Mouse (Mus musculus) midbrain, embryonic 16.5 days (tissue): ENCODE results near the gene Npas2. TPM values are rescaled to one million over a fixed set of nuclear protein-coding genes. Genes with fewer than 3 reads are reported as not detected.

Experiments used
- ATAC-seq: fragments of 200-750 bp; cut with Nextera tagmentation; 2 replicates; pipeline ENCODE4 v1.8.0; 2017; ENCODE audit warnings: moderate TSS enrichment
- H3K27ac ChIP-seq: fragments of 300-500 bp; sonication (generic); 2 replicates; pipeline ENCODE4 v1.5.1; 2014; ENCODE audit warnings: mild to moderate bottlenecking, low read length, mixed read lengths
- H3K27me3 ChIP-seq: fragments of 300-500 bp; sonication (generic); 2 replicates; pipeline ENCODE4 v1.6.1; 2014; ENCODE audit warnings: low read depth, low read length, mixed read lengths; ENCODE audit not compliant: control insufficient read depth, insufficient read depth
- H3K36me3 ChIP-seq: fragments of 300-500 bp; sonication (generic); 2 replicates; pipeline ENCODE4 v1.6.1; 2014; ENCODE audit warnings: mild to moderate bottlenecking, low read length, moderate library complexity, mixed read lengths; ENCODE audit not compliant: control insufficient read depth, insufficient read depth
- H3K4me1 ChIP-seq: fragments of 300-500 bp; sonication (generic); 2 replicates; pipeline ENCODE4 v1.6.1; 2014; ENCODE audit warnings: mild to moderate bottlenecking, low read length, mixed read lengths; ENCODE audit not compliant: control insufficient read depth, insufficient read depth
- H3K4me2 ChIP-seq: fragments of 300-500 bp; sonication (generic); 2 replicates; pipeline ENCODE4 v1.6.1; 2014; ENCODE audit warnings: mild to moderate bottlenecking, low read length, mixed read lengths
- H3K4me3 ChIP-seq: fragments of 300-500 bp; sonication (generic); 2 replicates; pipeline ENCODE4 v1.5.1; 2014; ENCODE audit warnings: low read depth, mild to moderate bottlenecking, low read length, moderate library complexity, mixed read lengths
- H3K9ac ChIP-seq: fragments of 300-500 bp; sonication (generic); 2 replicates; pipeline ENCODE4 v1.6.1; 2014; ENCODE audit warnings: low read depth, low read length, mixed read lengths
- H3K9me3 ChIP-seq: fragments of 300-500 bp; sonication (generic); replicated peaks from 2 replicates; pipeline ENCODE4 v1.6.1; 2014; ENCODE audit warnings: mild to moderate bottlenecking, low read length, mixed read lengths; ENCODE audit not compliant: control insufficient read depth, poor library complexity, severe bottlenecking
- WGBS: fragments of 180-500 bp; shearing (Covaris S2); extraction: QIAGEN DNeasy Blood & Tissue Kit; methylation state at CpG from one replicate; pipeline ENCODE4 v1.1.7; 2014; 5-methylcytosine and 5-hydroxymethylcytosine counted together
- polyA plus RNA-seq: library from polyadenylated mRNA; unstranded; fragments of >200 nt; fragmentation: Nextera tagmentation; extraction: Ambion mirVana; gene quantifications from 2 replicates; pipeline ENCODE4 v1.2.1, GENCODE M21; 2015

Gene Npas2
- polyA plus RNA-seq, 1 experiment from 2014 or later: 0.54 TPM

GRCm38 (mm10) chr1:39284786-39285185, 91.3 kb downstream of the Npas2 start:
- no peak overlapping the region for H3K27ac ChIP-seq
- H3K4me1 ChIP-seq: no peaks in the 10 kb centered on the region
- no peaks in the 10 kb centered on the region for H3K9me3 ChIP-seq
- H3K4me2 ChIP-seq: no peak overlapping the region
- ATAC-seq: no peak
- H3K27me3 ChIP-seq: no peaks in the 10 kb centered on the region
- H3K4me3 ChIP-seq: no peak overlapping the region
- H3K36me3 ChIP-seq: no peaks in the 10 kb centered on the region
- WGBS: 87% methylated on average over 16 of the region's 16 CpGs
- H3K9ac ChIP-seq: no peak overlapping the region

- 95% methylated on average over 9 of the region's 9 CpGs for WGBS
- H3K4me2 ChIP-seq: no peak overlapping the region
- H3K9ac ChIP-seq: no peak overlapping the region
- no peaks in the 10 kb centered on the region for H3K27me3 ChIP-seq
- H3K4me3 ChIP-seq: no peak overlapping the region
- H3K27ac ChIP-seq: no peak overlapping the region
- ATAC-seq: no peak
- no peaks in the 10 kb centered on the region for H3K36me3 ChIP-seq
- no peaks in the 10 kb centered on the region for H3K9me3 ChIP-seq
- H3K4me1 ChIP-seq: no peaks in the 10 kb centered on the region
Observed at GRCm38 (mm10) chr1:39287076-39287475, 93.5 kb downstream of the Npas2 start.

- ATAC-seq: no peak
- 70% methylated on average over 4 of the region's 4 CpGs for WGBS
- H3K27ac ChIP-seq: no peak overlapping the region
- no peaks in the 10 kb centered on the region for H3K36me3 ChIP-seq
- H3K4me2 ChIP-seq: no peak overlapping the region
- H3K9me3 ChIP-seq: no peaks in the 10 kb centered on the region
- no peaks in the 10 kb centered on the region for H3K27me3 ChIP-seq
- H3K4me1 ChIP-seq: no peaks in the 10 kb centered on the region
- no peak overlapping the region for H3K9ac ChIP-seq
- no peak overlapping the region for H3K4me3 ChIP-seq
Observed at GRCm38 (mm10) chr1:39287831-39288230, 94.3 kb downstream of the Npas2 start.

- Histone ChIP-seq H3K27me3 (no peaks in the 10 kb centered on the region), H3K9ac (no peak overlapping the region), H3K4me3 (no peak overlapping the region), H3K4me2 (no peak overlapping the region), H3K4me1 (no peaks in the 10 kb centered on the region), H3K27ac (no peak overlapping the region), H3K36me3 (no peaks in the 10 kb centered on the region), H3K9me3 (no peaks in the 10 kb centered on the region)
- ATAC-seq: no peak
- 66% methylated on average over 3 of the region's 3 CpGs for WGBS
Observed at GRCm38 (mm10) chr1:39288425-39288824, 94.9 kb downstream of the Npas2 start.

- 91% methylated on average over 3 of the region's 3 CpGs for WGBS
- H3K9me3 ChIP-seq: no peaks in the 10 kb centered on the region
- H3K36me3 ChIP-seq: no peaks in the 10 kb centered on the region
- ATAC-seq: no peak
- no peaks in the 10 kb centered on the region for H3K4me1 ChIP-seq
- no peak overlapping the region for H3K4me3 ChIP-seq
- no peaks in the 10 kb centered on the region for H3K27me3 ChIP-seq
- H3K9ac ChIP-seq: no peak overlapping the region
- no peak overlapping the region for H3K4me2 ChIP-seq
- no peak overlapping the region for H3K27ac ChIP-seq
Observed at GRCm38 (mm10) chr1:39292001-39292400, 98.5 kb downstream of the Npas2 start.

- no peaks in the 10 kb centered on the region for H3K36me3 ChIP-seq
- 93% methylated on average over 9 of the region's 9 CpGs for WGBS
- H3K9ac ChIP-seq: no peak overlapping the region
- no peak overlapping the region for H3K4me3 ChIP-seq
- no peak for ATAC-seq
- no peak overlapping the region for H3K4me2 ChIP-seq
- H3K4me1 ChIP-seq: no peaks in the 10 kb centered on the region
- H3K27me3 ChIP-seq: no peaks in the 10 kb centered on the region
- H3K9me3 ChIP-seq: no peaks in the 10 kb centered on the region
- no peak overlapping the region for H3K27ac ChIP-seq
Observed at GRCm38 (mm10) chr1:39298294-39298693, 104.8 kb downstream of the Npas2 start.

- Histone ChIP-seq H3K4me2 (no peak overlapping the region), H3K36me3 (no peaks in the 10 kb centered on the region), H3K4me3 (no peak overlapping the region), H3K27ac (no peak overlapping the region), H3K9ac (no peak overlapping the region), H3K27me3 (no peaks in the 10 kb centered on the region), H3K4me1 (no peaks in the 10 kb centered on the region), H3K9me3 (no peaks in the 10 kb centered on the region)
- 85% methylated on average over 9 of the region's 9 CpGs for WGBS
- no peak for ATAC-seq
Observed at GRCm38 (mm10) chr1:39300243-39300642, 106.7 kb downstream of the Npas2 start.

GRCm38 (mm10) chr1:39300676-39301075, 107.1 kb downstream of the Npas2 start:
- H3K4me1 ChIP-seq: no peaks in the 10 kb centered on the region
- no peaks in the 10 kb centered on the region for H3K9me3 ChIP-seq
- H3K27ac ChIP-seq: no peak overlapping the region
- H3K9ac ChIP-seq: no peak overlapping the region
- no peak overlapping the region for H3K4me2 ChIP-seq
- WGBS: 84% methylated on average over 6 of the region's 6 CpGs
- H3K27me3 ChIP-seq: no peaks in the 10 kb centered on the region
- no peaks in the 10 kb centered on the region for H3K36me3 ChIP-seq
- H3K4me3 ChIP-seq: no peak overlapping the region
- ATAC-seq: no peak

GRCm38 (mm10) chr1:39302246-39302645, 108.7 kb downstream of the Npas2 start:
- Histone ChIP-seq H3K4me3 (no peak overlapping the region), H3K4me1 (no peaks in the 10 kb centered on the region), H3K36me3 (no peaks in the 10 kb centered on the region), H3K9ac (no peak overlapping the region), H3K27me3 (no peaks in the 10 kb centered on the region), H3K9me3 (no peaks in the 10 kb centered on the region), H3K27ac (no peak overlapping the region), H3K4me2 (no peak overlapping the region)
- no peak for ATAC-seq
- WGBS: 91% methylated on average over 7 of the region's 7 CpGs
